Mouse (Mus musculus): Measurements from ENCODE around the gene Bax.
"Not testable (repeated sequence)": the region's sequence is repeated elsewhere in the genome, so short reads cannot be mapped to it uniquely, and the experiment has no call there.

Gene Bax

DNA sequence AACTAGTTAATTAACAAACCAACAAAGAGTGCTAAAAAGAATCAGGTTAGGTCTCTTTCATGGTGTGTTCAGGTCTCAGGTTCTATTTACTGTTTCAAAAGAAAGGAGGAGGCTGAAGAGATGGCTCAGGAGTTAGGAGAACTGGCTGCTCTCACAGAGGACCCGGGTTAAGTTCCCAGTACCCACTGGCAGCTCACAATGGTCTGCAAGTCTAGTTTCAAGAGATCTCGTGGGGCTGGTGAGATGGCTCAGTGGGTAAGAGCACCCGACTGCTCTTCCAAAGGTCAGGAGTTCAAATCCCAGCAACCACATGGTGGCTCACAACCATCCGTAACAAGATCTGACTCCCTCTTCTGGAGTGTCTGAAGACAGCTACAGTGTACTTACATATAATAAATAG, 13.6 kb upstream of the Bax start:
- DNase-seq = not testable (repeated sequence)

DNA sequence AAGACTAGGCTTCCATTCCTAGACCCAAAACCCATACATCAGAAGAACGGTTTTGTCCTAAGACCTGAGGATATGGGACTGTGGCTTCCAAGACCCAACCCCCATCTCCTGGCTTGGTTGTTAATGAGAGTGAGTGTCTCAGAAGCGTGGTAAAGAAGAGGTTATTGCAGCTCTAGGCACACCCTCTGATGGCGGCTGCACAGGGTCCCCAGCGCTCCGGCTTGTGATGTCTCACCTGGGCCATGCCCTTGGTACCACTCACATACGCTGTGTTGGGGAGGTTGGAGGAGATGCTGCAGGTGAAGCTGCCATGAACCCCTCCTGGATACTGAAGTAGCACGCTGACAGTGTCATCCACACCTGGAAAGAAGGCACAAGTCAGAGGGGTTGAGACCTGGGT, 12.1 kb upstream of the Bax start:
- DNase-seq = no peak

DNA sequence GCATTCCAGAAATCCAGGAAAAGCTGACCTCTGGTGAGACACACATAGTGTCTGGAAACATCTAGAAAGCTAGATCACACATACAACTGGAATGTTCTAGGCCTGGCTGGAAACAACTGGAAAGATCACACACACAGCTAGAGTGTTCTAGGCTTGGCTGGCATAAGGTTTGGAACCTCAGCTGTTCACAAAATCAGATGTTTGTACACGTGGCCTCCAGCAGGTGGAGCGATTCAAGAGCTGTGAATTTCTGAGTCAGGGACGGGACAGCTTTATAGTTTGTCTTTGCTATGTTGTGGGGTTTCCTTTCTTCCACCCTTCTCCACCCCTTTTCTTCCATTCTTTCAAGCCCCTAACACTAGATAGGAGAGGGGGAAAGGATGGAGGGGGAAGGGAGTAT, 10.3 kb upstream of the Bax start:
- DNase-seq = peak; percentile 72

DNA sequence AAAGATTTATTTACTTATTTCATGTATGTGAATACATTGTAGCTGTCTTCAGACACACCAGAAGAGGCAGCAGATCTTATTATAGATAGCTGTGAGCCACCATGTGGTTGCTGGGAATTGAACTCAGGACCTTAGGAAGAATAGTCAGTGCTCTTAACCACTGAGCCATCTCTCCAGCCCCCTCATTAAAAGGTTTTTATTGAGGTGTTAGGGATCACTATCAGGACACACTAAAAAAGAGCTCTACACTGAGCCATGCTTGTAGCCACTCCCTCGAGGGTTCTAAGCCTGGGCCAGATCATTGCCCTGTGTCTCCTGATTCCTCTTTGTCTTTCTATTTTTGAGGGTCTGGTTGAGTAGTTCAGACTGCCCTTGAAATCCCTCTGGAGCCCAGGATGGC, 9.8 kb upstream of the Bax start:
- no peak for DNase-seq

DNA sequence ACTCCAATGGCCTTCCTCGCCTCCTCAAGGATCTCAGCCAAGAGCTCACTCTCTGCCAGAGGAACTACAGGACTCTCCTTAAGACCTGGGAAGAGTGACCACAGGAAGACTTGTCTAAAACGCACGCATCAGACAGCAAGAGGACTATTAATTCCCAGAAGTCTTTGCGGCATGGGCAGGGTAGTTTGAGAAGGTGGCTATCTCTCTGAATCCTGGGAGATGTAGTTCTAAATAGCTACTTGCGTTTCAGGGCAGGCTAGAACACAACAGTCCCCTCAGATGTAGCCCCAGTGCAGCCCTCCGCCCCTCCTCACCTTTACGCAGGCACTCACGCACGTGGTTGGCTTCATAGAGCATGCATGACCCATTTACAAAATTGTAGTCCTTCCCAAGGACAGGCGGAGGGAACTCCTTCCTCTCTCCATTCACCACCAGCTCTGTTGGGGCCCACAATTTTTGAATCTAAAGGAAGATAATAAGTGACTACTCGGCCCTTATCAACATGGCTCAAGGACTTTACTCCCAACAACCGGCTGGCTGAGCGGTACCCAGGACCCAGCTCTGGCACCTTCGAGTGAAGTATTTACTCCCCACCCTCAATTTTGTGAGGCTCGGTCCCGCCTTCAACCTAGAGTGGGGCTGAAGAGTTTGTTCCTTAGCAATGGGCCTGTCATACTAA, 8.7 kb upstream of the Bax start:
- peak; percentile 51 for DNase-seq

DNA sequence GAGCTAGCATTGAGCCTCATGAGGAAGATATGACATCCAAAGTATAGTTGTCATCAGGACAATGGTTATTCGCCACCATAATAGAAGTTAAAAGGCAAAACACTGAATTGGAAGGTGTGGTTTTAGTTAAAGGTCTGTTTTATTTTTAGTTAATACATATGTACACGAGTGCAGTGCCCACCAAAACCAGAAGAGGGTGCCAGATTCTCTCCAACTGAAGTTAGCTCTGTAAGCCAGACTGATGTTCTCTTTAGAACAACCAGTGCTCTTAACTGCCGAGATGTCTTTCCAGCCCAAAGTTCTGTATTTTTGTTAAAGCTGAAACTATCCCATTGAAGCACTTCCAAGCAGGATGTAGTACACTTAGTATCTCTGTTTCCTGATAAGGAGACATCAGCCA, 4.2 kb upstream of the Bax start:
- peak; percentile 71 for DNase-seq

DNA sequence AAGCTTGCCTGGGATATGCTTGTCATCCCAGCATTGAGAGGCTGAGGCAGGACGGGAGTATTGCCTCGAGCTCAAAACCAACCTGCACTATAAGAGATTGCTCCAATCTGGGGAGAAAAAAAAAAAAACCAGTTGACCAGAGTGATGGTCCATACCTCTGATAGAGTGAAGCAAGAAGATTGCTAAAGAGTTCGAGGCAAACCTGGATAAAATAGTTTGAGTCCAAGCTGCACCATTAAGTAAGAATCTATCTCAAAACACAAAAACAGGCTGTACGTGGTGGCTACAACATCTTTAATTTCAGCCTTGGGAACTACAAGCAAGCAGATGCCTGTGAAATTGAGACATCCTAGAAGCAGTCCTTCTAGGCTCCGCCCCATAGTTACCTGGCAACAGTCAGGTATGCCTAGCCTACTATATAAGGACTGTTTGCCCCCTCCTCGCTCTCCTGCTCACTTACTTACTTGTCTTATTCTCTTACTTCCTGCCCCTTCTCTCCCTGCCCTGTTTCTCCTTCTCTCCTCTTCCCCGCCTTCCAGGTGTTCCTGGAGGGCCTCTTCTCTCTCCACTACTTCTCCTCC, 482 bp upstream of the Bax start:
- DNase-seq = no peak

DNA sequence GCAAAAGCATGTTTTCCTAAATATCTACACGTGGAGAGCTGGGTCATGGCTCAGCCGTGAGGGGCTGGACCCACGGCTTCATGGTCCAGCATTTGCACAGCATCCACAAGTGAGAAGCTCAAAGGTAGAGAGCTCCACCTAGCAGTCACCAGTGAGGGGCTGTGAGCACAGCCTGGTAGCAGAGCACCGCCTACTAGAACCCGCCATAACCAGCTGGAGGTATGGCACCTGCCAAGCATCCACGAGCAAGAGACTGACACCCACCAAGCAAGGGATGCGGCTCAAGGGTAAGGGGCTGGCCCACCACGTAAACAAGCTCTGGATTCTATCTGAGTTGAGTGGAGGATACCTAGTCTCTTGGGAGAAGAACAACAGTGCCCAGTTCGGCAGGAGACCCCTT, 1.1 kb downstream of the Bax start:
- DNase-seq = no peak

DNA sequence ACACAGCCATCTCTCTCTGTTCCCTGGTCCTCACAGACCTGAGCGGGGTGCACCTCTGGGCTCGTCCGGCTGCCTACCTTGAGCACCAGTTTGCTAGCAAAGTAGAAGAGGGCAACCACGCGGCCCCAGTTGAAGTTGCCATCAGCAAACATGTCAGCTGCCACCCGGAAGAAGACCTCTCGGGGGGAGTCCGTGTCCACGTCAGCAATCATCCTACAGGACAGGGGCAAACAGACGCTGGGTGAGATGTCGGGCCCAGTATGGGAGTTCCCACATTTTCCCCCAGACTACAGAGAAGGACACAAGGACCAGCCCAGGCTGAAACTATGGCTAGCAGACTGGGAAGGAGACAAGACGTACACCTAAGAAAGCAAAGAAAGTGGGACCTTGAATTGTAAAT, 1.6 kb downstream of the Bax start:
- no peak for DNase-seq

DNA sequence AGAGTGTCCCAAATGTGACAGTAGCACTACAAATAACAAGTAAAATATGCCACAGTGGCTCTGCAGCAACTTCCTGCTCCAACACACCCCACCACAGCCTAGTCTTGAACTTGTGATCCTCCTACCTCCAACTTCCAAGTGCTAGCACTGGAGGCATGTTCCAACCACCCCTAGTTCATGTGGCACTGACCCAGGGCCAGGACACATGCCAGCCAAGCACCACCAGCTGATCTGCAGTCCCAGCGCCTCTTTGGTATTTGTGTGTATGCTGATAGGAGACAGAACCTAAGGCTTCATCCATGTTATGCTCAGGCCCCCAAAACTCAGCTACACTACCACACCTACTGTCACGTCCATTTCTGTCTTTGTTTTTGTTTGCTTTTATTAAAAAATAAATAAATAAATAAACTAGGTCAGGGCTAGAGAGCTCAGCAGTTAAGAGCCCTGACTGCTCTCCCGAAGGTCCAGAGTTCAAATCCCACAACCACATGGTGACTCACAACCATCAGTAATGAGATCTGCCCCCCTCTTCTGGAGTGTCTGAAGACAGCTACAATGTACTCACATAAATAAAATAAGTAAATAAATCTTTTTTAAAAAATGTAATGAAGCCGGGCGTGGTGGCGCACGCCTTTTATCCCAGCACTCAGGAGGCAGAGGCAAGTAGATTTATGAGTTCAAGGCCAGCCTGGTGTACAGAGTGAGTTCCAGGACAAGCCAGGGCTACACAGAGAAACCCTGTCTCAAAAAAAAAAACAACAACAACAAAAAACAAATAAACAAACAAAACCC, 2.5 kb downstream of the Bax start:
- no peak for DNase-seq

DNA sequence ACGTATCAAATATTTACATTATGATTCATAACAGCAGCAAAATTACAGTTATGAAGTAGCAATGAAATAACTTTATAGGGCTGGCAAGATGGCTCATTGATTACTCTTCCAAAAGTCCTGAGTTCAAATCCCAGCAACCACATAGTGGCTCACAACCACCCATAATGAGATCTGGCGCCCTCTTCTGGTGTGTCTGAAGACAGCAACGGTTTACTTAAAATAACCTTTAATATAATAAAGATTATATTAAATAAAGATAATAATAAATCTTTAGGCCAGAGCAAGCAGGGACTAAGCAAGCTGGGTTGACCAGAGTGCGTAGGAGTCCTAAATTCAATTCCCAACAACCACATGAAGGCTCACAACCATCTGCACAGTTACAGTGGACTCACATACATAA, 3.8 kb downstream of the Bax start:
- not testable (repeated sequence) for DNase-seq

DNA sequence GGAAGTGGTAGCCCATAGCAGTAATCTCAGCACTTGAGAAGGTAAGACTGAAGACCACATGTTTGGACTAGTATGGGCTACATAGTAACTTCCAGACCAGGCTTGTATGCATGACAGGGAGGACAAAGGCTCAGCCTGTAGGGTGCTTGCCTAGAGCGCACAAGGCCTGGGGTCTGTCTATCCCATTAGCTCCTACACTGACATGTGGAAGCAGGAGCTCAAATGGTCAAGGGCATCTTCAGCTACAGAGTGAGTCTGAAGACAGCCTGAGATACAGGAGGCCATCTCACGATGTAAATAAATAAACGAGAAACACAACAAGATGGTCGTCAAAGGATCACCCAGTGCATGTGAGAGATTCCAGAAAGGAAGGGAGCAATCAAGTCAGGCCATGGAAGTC, 4.4 kb downstream of the Bax start:
- DNase-seq = no peak

DNA sequence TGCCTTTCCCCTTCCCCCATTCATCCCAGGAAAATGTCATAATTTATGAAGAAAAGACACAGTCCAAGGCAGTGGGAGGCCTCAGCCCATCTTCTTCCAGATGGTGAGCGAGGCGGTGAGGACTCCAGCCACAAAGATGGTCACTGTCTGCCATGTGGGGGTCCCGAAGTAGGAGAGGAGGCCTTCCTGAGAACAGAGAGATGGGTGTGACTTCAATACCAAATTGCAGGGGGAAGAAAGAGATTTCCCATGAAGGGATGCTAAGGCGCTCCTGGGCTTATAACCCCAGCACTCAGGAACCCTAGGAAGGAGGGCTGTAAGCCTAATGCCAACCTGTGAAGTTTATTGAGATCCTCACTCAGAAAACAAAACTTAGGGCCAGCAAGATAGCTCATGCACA, 4.9 kb downstream of the Bax start:
- DNase-seq = no peak

DNA sequence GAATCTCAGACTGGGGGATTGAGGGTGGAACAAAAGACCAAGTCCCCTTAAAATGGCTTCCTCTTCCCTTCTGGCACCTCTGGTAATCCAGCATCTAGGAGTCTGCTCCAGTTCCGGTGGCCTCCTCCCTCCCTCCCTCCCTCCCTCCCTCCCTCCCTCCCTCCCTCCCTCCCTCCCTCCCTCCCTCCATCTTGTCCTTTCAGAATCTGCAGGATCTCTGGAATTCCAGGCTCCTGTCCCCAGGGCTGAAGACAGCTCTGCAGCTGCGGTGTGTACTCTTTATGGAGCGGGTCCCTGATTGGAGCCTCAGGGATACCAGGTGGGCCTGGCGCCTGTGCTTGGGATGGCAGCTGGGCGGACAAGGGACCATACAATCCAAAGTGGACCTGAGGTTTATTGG, 5.4 kb downstream of the Bax start:
- peak; percentile 57 for DNase-seq

DNA sequence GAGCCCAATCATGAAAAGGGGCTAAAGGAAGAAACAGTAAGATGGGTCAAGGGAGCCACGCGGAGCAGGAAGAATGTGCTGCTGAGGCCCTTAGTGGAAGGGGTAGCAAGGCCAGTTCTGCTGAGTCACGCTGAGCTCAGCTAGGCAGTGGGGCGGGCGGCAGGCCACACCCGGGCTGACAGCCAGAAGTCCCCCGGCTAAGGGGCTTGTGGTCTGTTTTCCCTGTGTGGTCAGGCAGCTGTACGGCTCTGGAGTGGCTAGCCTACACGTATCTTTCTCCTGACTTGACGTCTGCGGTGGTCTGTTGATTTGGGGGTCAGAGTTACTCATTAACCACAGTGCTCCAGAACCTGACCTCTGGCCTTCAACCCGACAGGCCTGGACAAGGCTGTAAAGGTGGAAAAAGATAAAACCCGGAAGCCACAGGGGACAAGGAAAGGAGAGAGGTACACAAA, 5.8 kb downstream of the Bax start:
- peak; percentile 64 for DNase-seq

DNA sequence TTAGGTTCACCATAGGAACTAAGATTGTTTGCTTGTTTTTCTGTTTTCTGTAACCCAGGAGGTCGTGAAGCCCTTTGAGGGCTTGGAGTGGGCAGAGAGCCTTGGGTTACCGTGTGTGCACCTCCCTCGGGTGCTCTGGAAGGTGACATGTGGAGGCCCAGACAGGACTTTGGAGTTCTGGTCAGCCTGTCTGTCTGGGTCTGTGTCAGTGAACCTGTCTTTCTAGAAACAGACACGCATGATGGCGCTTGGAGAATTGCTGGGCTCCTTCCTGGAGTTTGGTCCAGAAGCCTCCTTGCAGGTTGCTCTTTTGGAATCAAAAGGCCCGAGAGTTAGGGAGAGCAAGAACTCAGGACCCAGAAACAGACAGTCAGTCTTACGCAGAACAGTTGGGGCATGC, 6.3 kb downstream of the Bax start:
- DNase-seq = no peak

DNA sequence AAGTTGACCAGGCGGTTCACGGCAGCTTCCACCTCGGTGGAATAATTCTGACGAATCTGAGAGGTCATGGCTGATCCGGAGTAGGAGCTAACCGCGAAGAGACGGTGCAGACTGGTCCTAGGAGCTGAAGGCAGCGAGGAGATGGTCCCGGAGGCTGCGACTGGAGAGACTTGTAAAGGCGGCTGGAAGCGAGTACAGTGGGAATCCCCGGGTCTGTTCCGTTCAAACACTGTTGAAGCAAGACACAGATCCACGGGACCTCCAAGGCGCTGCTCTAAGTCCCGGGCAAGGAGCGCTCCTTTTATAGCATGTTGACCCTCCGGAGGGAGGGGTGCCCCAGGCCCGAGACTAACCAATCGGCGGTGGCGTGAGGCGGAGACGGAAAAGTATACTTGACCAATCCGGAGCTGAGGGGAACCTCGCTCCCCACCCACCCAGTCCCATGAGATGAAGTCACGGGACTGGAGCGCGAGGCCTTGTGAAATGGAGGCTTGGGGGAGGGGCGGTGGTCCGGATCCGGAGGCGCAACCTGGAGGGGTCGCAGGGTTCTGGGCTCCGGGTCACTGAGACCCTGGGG, 7.0 kb downstream of the Bax start, which contains the start of gene Ftl1:
Gene Ftl1, minus strand, starts transcription at position 321 of the 577 bp plus-strand sequence.
- DNase-seq = peak; percentile 100

DNA sequence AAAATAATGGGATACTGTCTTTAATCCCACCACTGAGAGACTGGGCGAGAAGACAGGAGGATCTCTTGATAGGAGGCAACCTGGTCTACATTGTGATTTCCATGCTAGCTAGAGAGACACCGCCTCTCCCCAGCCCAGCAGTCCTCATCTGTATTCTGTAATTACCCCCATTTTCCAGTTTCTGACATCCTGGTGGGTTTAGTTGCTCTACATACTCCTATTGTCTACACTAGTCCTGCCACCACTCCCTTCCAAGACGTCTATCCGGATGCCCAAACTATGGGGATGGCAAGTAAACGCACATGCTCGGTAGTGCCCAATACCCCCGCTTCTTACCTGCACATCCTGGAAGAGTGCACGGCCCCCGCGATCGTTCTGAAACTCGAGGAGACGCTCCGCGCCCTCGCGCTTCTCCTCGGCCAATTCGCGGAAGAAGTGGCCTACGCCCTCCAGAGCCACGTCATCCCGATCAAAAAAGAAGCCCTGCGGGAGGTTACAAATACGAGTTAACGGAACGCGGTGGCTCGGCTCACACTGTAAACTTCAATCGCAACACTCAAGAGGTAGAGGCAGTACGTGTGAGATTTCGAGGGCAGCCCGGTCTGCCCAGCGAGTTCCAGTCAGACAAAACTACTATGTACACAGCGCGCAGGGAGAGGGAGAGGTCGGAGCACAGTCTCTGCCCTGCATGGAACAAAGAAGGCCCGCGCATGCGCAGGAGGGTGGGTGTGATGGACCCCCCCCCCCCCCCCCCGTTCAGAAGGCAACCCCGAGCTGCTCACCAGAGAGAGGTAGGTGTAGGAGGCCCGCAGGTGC, 7.7 kb downstream of the Bax start:
- peak; percentile 90 for DNase-seq

DNA sequence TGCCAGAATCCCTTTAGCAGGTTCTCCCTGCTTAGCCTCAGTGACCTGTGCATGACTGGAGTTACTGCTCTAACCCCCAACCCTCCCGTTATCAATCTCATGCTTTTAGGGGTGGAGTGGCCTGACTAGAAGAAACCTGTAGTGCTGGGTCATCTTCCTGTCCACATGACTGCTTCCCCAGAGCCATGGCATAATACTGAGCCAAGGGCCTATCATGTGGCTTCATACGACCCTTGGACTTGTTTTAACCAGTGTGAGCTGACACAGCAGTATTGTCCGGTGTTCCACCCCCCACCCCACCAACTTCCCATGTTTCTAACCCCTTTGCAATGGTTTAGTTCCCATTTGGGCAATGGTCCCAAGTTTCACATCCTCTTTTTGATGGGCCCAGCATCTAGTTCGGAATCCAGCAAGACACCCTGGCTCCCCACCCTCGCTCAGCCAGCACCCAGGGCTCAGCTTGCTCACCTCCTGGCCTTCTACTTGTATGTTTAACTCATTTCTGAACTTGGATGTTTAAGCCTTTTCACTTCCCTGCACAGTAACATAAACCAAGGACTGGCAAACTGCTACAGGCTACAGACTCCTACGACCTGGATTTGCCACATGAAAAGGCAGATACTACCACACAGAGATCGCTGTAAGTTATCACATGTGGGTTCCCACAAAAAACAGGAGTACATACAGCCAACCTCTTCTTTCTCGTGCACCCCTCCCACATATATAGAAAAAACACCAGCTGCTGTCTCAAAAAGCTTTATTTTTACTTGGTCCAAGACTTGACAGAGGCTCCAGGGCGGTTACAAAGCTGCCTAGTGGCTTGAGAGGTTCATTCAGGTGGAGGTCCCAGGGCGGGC, 9.3 kb downstream of the Bax start:
- peak; percentile 19 for DNase-seq

DNA sequence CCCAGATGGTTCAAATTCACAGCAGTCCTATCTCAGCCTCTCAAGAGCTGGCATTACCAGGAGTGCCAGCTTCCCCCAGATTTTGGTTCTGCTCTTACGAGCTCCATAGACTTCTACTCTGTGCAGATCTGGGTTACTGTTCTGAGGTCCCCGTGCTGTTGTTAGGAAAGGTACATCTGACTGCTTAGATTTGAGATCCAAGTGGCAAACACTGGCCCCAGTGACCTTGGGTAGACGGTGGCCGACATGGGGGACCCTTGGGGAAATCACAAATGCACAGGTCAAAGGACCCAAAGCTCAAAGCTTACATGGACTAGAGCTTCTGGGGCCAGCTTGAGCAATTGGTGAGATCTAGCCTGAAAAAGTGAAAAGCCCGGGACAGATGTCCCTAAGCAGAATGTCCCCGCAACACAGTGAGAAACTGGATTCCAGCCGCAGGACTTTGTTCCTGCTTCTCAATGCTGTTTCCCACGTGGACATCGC, 9.9 kb downstream of the Bax start:
- peak; percentile 10 for DNase-seq

DNA sequence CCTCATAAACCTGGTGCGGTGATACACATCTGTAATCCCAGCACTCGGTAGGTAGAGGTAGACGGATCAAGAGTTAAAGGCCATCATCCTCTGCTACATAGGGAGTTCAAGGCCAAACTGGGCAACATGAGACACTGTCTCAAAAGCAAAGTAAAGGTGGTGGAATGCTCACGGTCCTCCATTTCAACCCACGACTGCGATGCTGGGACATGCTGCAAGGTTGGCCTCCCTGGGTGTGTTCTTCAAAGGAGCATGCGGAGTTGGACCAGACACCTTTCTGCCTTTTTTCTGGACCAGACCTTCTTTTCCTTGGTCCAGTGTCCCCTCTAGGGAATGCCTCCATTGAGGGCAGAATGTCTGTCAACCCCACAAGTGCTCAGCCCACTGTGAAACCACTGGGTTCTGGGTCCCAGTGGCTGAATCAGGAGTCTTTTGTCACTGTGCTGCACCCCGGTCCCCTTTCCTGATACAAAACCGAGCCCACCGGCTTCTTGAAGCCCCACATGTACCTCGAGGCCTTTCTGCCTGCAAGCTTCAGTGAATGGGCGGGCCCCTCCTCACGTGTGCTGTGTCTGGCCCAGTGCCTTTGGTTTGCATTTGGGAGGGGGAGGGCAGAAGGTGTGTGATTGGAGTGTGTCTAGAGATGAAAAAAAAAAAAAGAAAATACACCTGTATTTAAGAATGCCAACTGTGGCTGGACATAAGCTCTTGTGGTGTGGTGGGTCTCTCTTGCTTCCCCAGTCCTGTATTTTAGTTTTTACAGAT, 10.6 kb downstream of the Bax start:
- DNase-seq = peak; percentile 11
